Mouse (Mus musculus) limb, embryonic 14.5 days (tissue): ENCODE results near the gene Zdhhc20. TPM values are rescaled to one million over a fixed set of nuclear protein-coding genes. Genes with fewer than 3 reads are reported as not detected.

Experiments used
- ATAC-seq: fragments of 200-750 bp; cut with Nextera tagmentation; 2 replicates; pipeline ENCODE4 v1.8.0; 2017; ENCODE audit warnings: low read depth, moderate number of reproducible peaks, moderate TSS enrichment; ENCODE audit not compliant: low FRiP score
- DNase-seq: peaks from one replicate; pipeline ENCODE4 v3.0.0-alpha.2; 2015; ENCODE audit warnings: low spot score
- H3K27ac ChIP-seq: fragments of 300-500 bp; sonication (generic); replicated peaks from 2 replicates; pipeline ENCODE4 v1.5.1; 2014; ENCODE audit warnings: low read depth, mild to moderate bottlenecking, low read length, moderate library complexity, mixed read lengths
- H3K27me3 ChIP-seq: fragments of 300-500 bp; sonication (generic); 2 replicates; pipeline ENCODE4 v1.6.1; 2014; ENCODE audit warnings: low read length, mixed read lengths; ENCODE audit not compliant: control insufficient read depth, insufficient read depth
- H3K36me3 ChIP-seq: fragments of 300-500 bp; sonication (generic); 2 replicates; pipeline ENCODE4 v1.6.1; 2014; ENCODE audit warnings: mild to moderate bottlenecking, low read length, moderate library complexity, mixed read lengths; ENCODE audit not compliant: control insufficient read depth, insufficient read depth
- H3K4me1 ChIP-seq: fragments of 300-500 bp; sonication (generic); 2 replicates; pipeline ENCODE4 v1.6.1; 2014; ENCODE audit warnings: antibody characterized with exemption, low read length, mixed read lengths; ENCODE audit not compliant: control insufficient read depth, insufficient read depth
- H3K4me2 ChIP-seq: fragments of 300-500 bp; sonication (generic); replicated peaks from 2 replicates; pipeline ENCODE4 v1.6.1; 2014; ENCODE audit warnings: low read depth, mild to moderate bottlenecking, low read length, moderate library complexity; ENCODE audit not compliant: severe bottlenecking
- H3K4me3 ChIP-seq: fragments of 300-500 bp; sonication (generic); replicated peaks from 2 replicates; pipeline ENCODE4 v1.5.1; 2014; ENCODE audit warnings: low read length
- H3K9ac ChIP-seq: fragments of 300-500 bp; sonication (generic); 2 replicates; pipeline ENCODE4 v1.6.1; 2014; ENCODE audit warnings: mild to moderate bottlenecking, low read depth, low read length, moderate library complexity; ENCODE audit not compliant: severe bottlenecking
- H3K9me3 ChIP-seq: fragments of 300-500 bp; sonication (generic); 2 replicates; pipeline ENCODE4 v1.6.1; 2016; ENCODE audit warnings: low read length; ENCODE audit not compliant: control insufficient read depth
- POLR2A ChIP-seq: fragments of 200-500 bp; IDR thresholded peaks from 2 replicates; pipeline ENCODE4 v1.8.0; 2012; ENCODE audit warnings: inconsistent platforms, mild to moderate bottlenecking, moderate library complexity, borderline replicate concordance; ENCODE audit not compliant: insufficient read depth, insufficient read length; ENCODE audit errors: extremely low read depth
- WGBS: fragments of 180-500 bp; shearing (Covaris S2); extraction: QIAGEN DNeasy Blood & Tissue Kit; methylation state at CpG from one replicate; pipeline ENCODE4 v1.1.7; 2014; 5-methylcytosine and 5-hydroxymethylcytosine counted together
- polyA plus RNA-seq, 2 experiments: library from polyadenylated mRNA; depleted of rRNA in 1 of 2; stranded (reverse) in 1 of 2; unstranded in 1 of 2; fragments of >200 nt; fragmentation: Nextera tagmentation in 1 of 2; extraction: Ambion mirVana in 1 of 2; gene quantifications; 2 replicates each; pipeline versions ENCODE4 v1.2.1 to v1.2.3; 2012 to 2014

Zdhhc20 gene
- polyA plus RNA-seq, 2 experiments, result 30.6 to 57.6 TPM

GRCm38 (mm10) chr14:57833526-57833925 is 56.5 kb downstream of the Zdhhc20 start:
- Histone ChIP-seq H3K9ac (no peak overlapping the region), H3K4me1 (no peaks in the 10 kb centered on the region), H3K9me3 (no peaks in the 10 kb centered on the region), H3K27ac (no peak overlapping the region), H3K4me2 (no peak overlapping the region), H3K4me3 (no peak overlapping the region), H3K27me3 (no peaks in the 10 kb centered on the region), H3K36me3 (peaks cover 38% of the 10 kb centered on the region)
- TF ChIP-seq POLR2A, result no peak
- no peak for ATAC-seq
- WGBS, result 93% methylated on average over 2 of the region's 2 CpGs
- DNase-seq, result no peak

GRCm38 (mm10) chr14:57827284-57827683 is 62.8 kb downstream of the Zdhhc20 start:
- Histone ChIP-seq H3K9ac (peak overlapping the region; percentile 91), H3K27ac (no peak overlapping the region)

GRCm38 (mm10) chr14:57825788-57826751 is 64.0 kb downstream of the Zdhhc20 start, which contains the start of the genes Ska3 and Mrpl57:
TSS of gene Ska3 (minus strand) at chr14:57826185.
TSS of gene Mrpl57 (plus strand) at chr14:57826234.
- peak; percentile 93; the same call in 1 of the 2 replicates for TF ChIP-seq POLR2A
- Histone ChIP-seq H3K4me1 (peaks cover 16% of the 10 kb centered on the region), H3K4me2 (peak within 1 kb of the TSS; percentile 76), H3K9ac (peak within 1 kb of the TSS; percentile 91), H3K4me3 (peak within 1 kb of the TSS; percentile 82), H3K9me3 (no peaks in the 10 kb centered on the region), H3K36me3 (peaks cover 22% of the 10 kb centered on the region), H3K27me3 (no peaks in the 10 kb centered on the region), H3K27ac (peak within 1 kb of the TSS; percentile 90)
- WGBS, result under 1% methylated on average over 85 of the region's 96 CpGs
- ATAC-seq (peak; percentile 94), DNase-seq (peak; percentile 94)

More at GRCm38 (mm10) chr14:57827284-57827683, 62.8 kb downstream of the Zdhhc20 start:
- Histone ChIP-seq H3K36me3 (peaks cover 14% of the 10 kb centered on the region), H3K4me1 (peaks cover 16% of the 10 kb centered on the region), H3K27me3 (no peaks in the 10 kb centered on the region), H3K9me3 (no peaks in the 10 kb centered on the region), H3K4me3 (peak overlapping the region; percentile 82), H3K4me2 (peak overlapping the region; percentile 76)
- no peak for TF ChIP-seq POLR2A
- 71% methylated on average over 1 of the region's 1 CpGs for WGBS
- no peak for DNase-seq
- ATAC-seq, result no peak

- H3K4me3 ChIP-seq, result no peak overlapping the region
- no peak for TF ChIP-seq POLR2A
- 0 out of 2 replicates have a peak, but pooled peaks cover 3% of the 10 kb centered on the region for H3K4me1 ChIP-seq
- no peak overlapping the region for H3K9ac ChIP-seq
- H3K27me3 ChIP-seq, result no peaks in the 10 kb centered on the region
- peaks cover 60% of the 10 kb centered on the region for H3K36me3 ChIP-seq
- DNase-seq (no peak), ATAC-seq (no peak)
- 85% methylated on average over 4 of the region's 4 CpGs for WGBS
- H3K9me3 ChIP-seq, result no peaks in the 10 kb centered on the region
- H3K27ac ChIP-seq, result no peak overlapping the region
- no peak overlapping the region for H3K4me2 ChIP-seq
These were observed 69.2 kb downstream of the Zdhhc20 start for GRCm38 (mm10) chr14:57820839-57821238.

GRCm38 (mm10) chr14:57811844-57812243 is 78.2 kb downstream of the Zdhhc20 start:
- Histone ChIP-seq H3K27me3 (no peaks in the 10 kb centered on the region), H3K36me3 (peaks cover 63% of the 10 kb centered on the region), H3K27ac (no peak overlapping the region), H3K9ac (no peak overlapping the region), H3K4me2 (no peak overlapping the region), H3K4me3 (no peak overlapping the region), H3K9me3 (no peaks in the 10 kb centered on the region), H3K4me1 (no peaks in the 10 kb centered on the region)
- WGBS, result 95% methylated on average over 5 of the region's 5 CpGs
- no peak for ATAC-seq
- TF ChIP-seq POLR2A, result no peak
- no peak for DNase-seq
